Mouse (Mus musculus) kidney, embryonic 14.5 days (tissue): ENCODE measurements around the gene Riox1. TPM values are rescaled to one million over a fixed set of nuclear protein-coding genes. Genes with fewer than 3 reads are reported as not detected.

Source experiments
- ATAC-seq: fragments of 200-750 bp; cut with Nextera tagmentation; 2 replicates; pipeline ENCODE4 v1.8.0; 2017; ENCODE audit warnings: moderate number of reproducible peaks, mild to moderate bottlenecking, moderate TSS enrichment, moderate library complexity; ENCODE audit not compliant: low FRiP score, low TSS enrichment
- H3K27ac ChIP-seq: fragments of 300-500 bp; sonication (generic); 2 replicates; pipeline ENCODE4 v1.5.1; 2014; ENCODE audit warnings: low read depth, mild to moderate bottlenecking, low read length, moderate library complexity, mixed read lengths
- H3K27me3 ChIP-seq: fragments of 300-500 bp; sonication (generic); 2 replicates; pipeline ENCODE4 v1.6.1; 2014; ENCODE audit warnings: mild to moderate bottlenecking, low read length; ENCODE audit not compliant: control insufficient read depth, insufficient read depth
- H3K36me3 ChIP-seq: fragments of 300-500 bp; sonication (generic); 2 replicates; pipeline ENCODE4 v1.6.1; 2014; ENCODE audit warnings: low read length, mixed read lengths; ENCODE audit not compliant: control insufficient read depth, insufficient read depth
- H3K4me1 ChIP-seq: fragments of 300-500 bp; sonication (generic); 2 replicates; pipeline ENCODE4 v1.6.1; 2014; ENCODE audit warnings: low read length, mixed read lengths; ENCODE audit not compliant: control insufficient read depth, insufficient read depth
- H3K4me2 ChIP-seq: fragments of 300-500 bp; sonication (generic); replicated peaks from 2 replicates; pipeline ENCODE4 v1.6.1; 2014; ENCODE audit warnings: low read depth, mild to moderate bottlenecking, low read length
- H3K4me3 ChIP-seq: fragments of 300-500 bp; sonication (generic); 2 replicates; pipeline ENCODE4 v1.5.1; 2014; ENCODE audit warnings: mild to moderate bottlenecking, low read length
- H3K9ac ChIP-seq: fragments of 300-500 bp; sonication (generic); 2 replicates; pipeline ENCODE4 v1.6.1; 2014; ENCODE audit warnings: low read depth, mild to moderate bottlenecking, low read length, moderate library complexity
- H3K9me3 ChIP-seq: fragments of 300-500 bp; sonication (generic); 2 replicates; pipeline ENCODE4 v1.6.1; 2016; ENCODE audit warnings: low read length; ENCODE audit not compliant: control insufficient read depth
- WGBS: fragments of 180-500 bp; shearing (Covaris S2); extraction: QIAGEN DNeasy Blood & Tissue Kit; methylation state at CpG from one replicate; pipeline ENCODE4 v1.1.7; 2014; 5-methylcytosine and 5-hydroxymethylcytosine counted together
- polyA plus RNA-seq: library from polyadenylated mRNA; unstranded; fragments of >200 nt; fragmentation: Nextera tagmentation; extraction: Ambion mirVana; gene quantifications from 2 replicates; pipeline ENCODE4 v1.2.1, GENCODE M21; 2014

Gene Riox1
- polyA plus RNA-seq, 1 experiment from 2014 or later: 16.2 TPM

GRCm38 (mm10) chr12:83940031-83940430, 10.4 kb upstream of the Riox1 start:
- H3K9ac ChIP-seq: no peak overlapping the region
- ATAC-seq: no peak
- no peaks in the 10 kb centered on the region for H3K36me3 ChIP-seq
- H3K4me3 ChIP-seq: no peak overlapping the region
- H3K4me2 ChIP-seq: no peak overlapping the region
- H3K4me1 ChIP-seq: no peaks in the 10 kb centered on the region
- H3K27ac ChIP-seq: no peak overlapping the region
- no peaks in the 10 kb centered on the region for H3K9me3 ChIP-seq
- WGBS: 74% methylated on average over 4 of the region's 4 CpGs
- H3K27me3 ChIP-seq: no peaks in the 10 kb centered on the region

GRCm38 (mm10) chr12:83941938-83942337, 8.5 kb upstream of the Riox1 start:
- 76% methylated on average over 3 of the region's 3 CpGs for WGBS
- no peak overlapping the region for H3K9ac ChIP-seq
- no peaks in the 10 kb centered on the region for H3K9me3 ChIP-seq
- ATAC-seq: no peak
- H3K4me2 ChIP-seq: no peak overlapping the region
- H3K27ac ChIP-seq: no peak overlapping the region
- no peaks in the 10 kb centered on the region for H3K27me3 ChIP-seq
- H3K4me3 ChIP-seq: no peak overlapping the region
- H3K4me1 ChIP-seq: no peaks in the 10 kb centered on the region
- no peaks in the 10 kb centered on the region for H3K36me3 ChIP-seq

- ATAC-seq: no peak
- no peak overlapping the region; the same call in 1 of the 2 replicates for H3K27ac ChIP-seq
- peaks cover 5% of the 10 kb centered on the region; the same call in 1 of the 2 replicates for H3K36me3 ChIP-seq
- no peak overlapping the region for H3K9ac ChIP-seq
- H3K4me3 ChIP-seq: no peak overlapping the region
- no peaks in the 10 kb centered on the region for H3K9me3 ChIP-seq
- 79% methylated on average over 8 of the region's 8 CpGs for WGBS
- peaks cover 6% of the 10 kb centered on the region for H3K4me1 ChIP-seq
- no peaks in the 10 kb centered on the region for H3K27me3 ChIP-seq
- no peak overlapping the region for H3K4me2 ChIP-seq
Measured at GRCm38 (mm10) chr12:83947260-83947811, 3.1 kb upstream of the Riox1 start.

GRCm38 (mm10) chr12:83949043-83949442, 1.4 kb upstream of the Riox1 start:
- Histone ChIP-seq H3K9ac (no peak overlapping the region), H3K9me3 (no peaks in the 10 kb centered on the region), H3K4me3 (no peak overlapping the region), H3K36me3 (peaks cover 13% of the 10 kb centered on the region; the same call in 1 of the 2 replicates), H3K4me2 (no peak overlapping the region), H3K4me1 (peaks cover 15% of the 10 kb centered on the region), H3K27ac (no peak overlapping the region), H3K27me3 (no peaks in the 10 kb centered on the region)
- ATAC-seq: no peak
- 80% methylated on average over 4 of the region's 4 CpGs for WGBS

GRCm38 (mm10) chr12:83949776-83950492, 474 bp upstream of the Riox1 start:
- whole genome bisulfite sequencing: 26% methylated on average over 11 of the region's 11 CpGs
- no peak for ATAC-seq
- Histone ChIP-seq H3K4me3 (peak overlapping the region; percentile 87), H3K27me3 (no peaks in the 10 kb centered on the region), H3K4me1 (peaks cover 15% of the 10 kb centered on the region), H3K4me2 (peak overlapping the region; percentile 76), H3K9ac (peak overlapping the region; percentile 85), H3K9me3 (no peaks in the 10 kb centered on the region), H3K36me3 (peaks cover 13% of the 10 kb centered on the region; the same call in 1 of the 2 replicates), H3K27ac (no peak overlapping the region)

- Histone ChIP-seq H3K9ac (peak overlapping the region; percentile 85), H3K27me3 (no peaks in the 10 kb centered on the region), H3K27ac (peak overlapping the region; percentile 42), H3K36me3 (peaks cover 19% of the 10 kb centered on the region; the same call in 1 of the 2 replicates), H3K4me2 (peak overlapping the region; percentile 76), H3K4me3 (peak overlapping the region; percentile 87), H3K9me3 (no peaks in the 10 kb centered on the region), H3K4me1 (peaks cover 15% of the 10 kb centered on the region)
- ATAC-seq: peak; percentile 59
- under 1% methylated on average over 108 of the region's 116 CpGs for WGBS
Measured at GRCm38 (mm10) chr12:83950840-83951701, 663 bp downstream of the Riox1 start.

- Histone ChIP-seq H3K27ac (no peak overlapping the region), H3K27me3 (no peaks in the 10 kb centered on the region), H3K9me3 (no peaks in the 10 kb centered on the region), H3K4me2 (peak overlapping the region; percentile 76), H3K4me1 (peaks cover 15% of the 10 kb centered on the region), H3K4me3 (peak overlapping the region; percentile 87), H3K36me3 (peaks cover 19% of the 10 kb centered on the region; the same call in 1 of the 2 replicates), H3K9ac (peak overlapping the region; percentile 85)
- 54% methylated on average over 32 of the region's 32 CpGs for WGBS
- ATAC-seq: no peak
Measured at GRCm38 (mm10) chr12:83951711-83952575, 1.5 kb downstream of the Riox1 start.

GRCm38 (mm10) chr12:83958278-83958677, 7.9 kb downstream of the Riox1 start:
- H3K4me3 ChIP-seq: no peak overlapping the region
- WGBS: 88% methylated on average over 9 of the region's 9 CpGs
- no peak for ATAC-seq

More at GRCm38 (mm10) chr12:83958278-83958677, 7.9 kb downstream of the Riox1 start:
- H3K4me1 ChIP-seq: peaks cover 3% of the 10 kb centered on the region; the same call in 1 of the 2 replicates
- H3K36me3 ChIP-seq: peaks cover 11% of the 10 kb centered on the region; the same call in 1 of the 2 replicates
- H3K9ac ChIP-seq: no peak overlapping the region
- no peak overlapping the region for H3K27ac ChIP-seq
- H3K27me3 ChIP-seq: no peaks in the 10 kb centered on the region
- H3K9me3 ChIP-seq: no peaks in the 10 kb centered on the region
- H3K4me2 ChIP-seq: no peak overlapping the region
